Mouse (Mus musculus) midbrain, embryonic 11.5 days (tissue): ENCODE measurements at regions not wholly inside any gene's neighbourhood (a gene's known extent, or its start where the extent isn't known, plus 50 kb on each side); places are given as distances from the start of the nearest gene placed in this dataset.

Source experiments
- ATAC-seq: fragments of 200-750 bp; cut with Nextera tagmentation; 2 replicates; pipeline ENCODE4 v1.8.0; 2017; ENCODE audit warnings: moderate TSS enrichment, moderate library complexity; ENCODE audit not compliant: low FRiP score
- DNase-seq: peaks from one replicate; pipeline ENCODE4 v3.0.0; 2015; ENCODE audit warnings: low spot score; ENCODE audit errors: missing footprints
- H3K27ac ChIP-seq: fragments of 300-500 bp; sonication (generic); 2 replicates; pipeline ENCODE4 v1.5.1; 2014; ENCODE audit warnings: low read depth, low read length
- H3K27me3 ChIP-seq: fragments of 300-500 bp; sonication (generic); 2 replicates; pipeline ENCODE4 v1.6.1; 2014; ENCODE audit warnings: mild to moderate bottlenecking, low read length, moderate library complexity, mixed read lengths; ENCODE audit not compliant: control insufficient read depth, insufficient read depth
- H3K36me3 ChIP-seq: fragments of 300-500 bp; sonication (generic); 2 replicates; pipeline ENCODE4 v1.6.1; 2014; ENCODE audit warnings: mild to moderate bottlenecking, low read length, moderate library complexity, mixed read lengths; ENCODE audit not compliant: control insufficient read depth, insufficient read depth
- H3K4me1 ChIP-seq: fragments of 300-500 bp; sonication (generic); 2 replicates; pipeline ENCODE4 v1.6.1; 2014; ENCODE audit warnings: low read length; ENCODE audit not compliant: control insufficient read depth, insufficient read depth
- H3K4me2 ChIP-seq: fragments of 300-500 bp; sonication (generic); 2 replicates; pipeline ENCODE4 v1.6.1; 2014; ENCODE audit warnings: mild to moderate bottlenecking, moderate library complexity
- H3K4me3 ChIP-seq: fragments of 300-500 bp; sonication (generic); 2 replicates; pipeline ENCODE4 v1.5.1; 2014; ENCODE audit warnings: low read depth, low read length
- H3K9ac ChIP-seq: fragments of 300-500 bp; sonication (generic); 2 replicates; pipeline ENCODE4 v1.6.1; 2014; ENCODE audit warnings: low read length
- H3K9me3 ChIP-seq: fragments of 300-500 bp; sonication (generic); 2 replicates; pipeline ENCODE4 v1.6.1; 2016; ENCODE audit warnings: low read length; ENCODE audit not compliant: control insufficient read depth
- WGBS: fragments of 180-500 bp; shearing (Covaris S2); extraction: QIAGEN DNeasy Blood & Tissue Kit; methylation state at CpG from one replicate; pipeline ENCODE4 v1.1.7; 2014; 5-methylcytosine and 5-hydroxymethylcytosine counted together

DNA sequence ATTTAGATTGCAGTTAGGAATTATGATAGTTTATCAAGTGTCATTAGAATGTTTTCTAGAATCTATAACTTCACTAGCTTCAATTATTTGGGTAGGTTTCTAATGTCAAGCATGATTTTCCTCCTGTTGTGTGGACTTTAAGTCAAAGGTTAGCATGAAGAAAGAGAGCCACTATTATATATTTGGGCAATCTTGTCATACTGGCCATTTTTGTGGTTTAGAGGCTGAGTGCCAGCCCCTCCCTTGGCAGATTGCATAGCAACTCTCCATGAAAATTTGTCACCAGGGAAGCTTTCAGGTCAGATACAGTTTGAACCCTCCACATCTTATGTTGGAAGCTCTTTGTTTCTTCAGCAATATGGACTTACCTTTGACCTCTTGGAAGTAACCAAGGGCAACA lies 806.7 kb upstream of the Lrrc4c start:
- H3K36me3 ChIP-seq, result no peaks in the 10 kb centered on the region
- no peaks in the 10 kb centered on the region for H3K27me3 ChIP-seq
- no peaks in the 10 kb centered on the region for H3K4me1 ChIP-seq
- H3K4me2 ChIP-seq, result no peak overlapping the region
- no peak overlapping the region for H3K9ac ChIP-seq
- no peak overlapping the region for H3K27ac ChIP-seq
- DNase-seq (no peak), ATAC-seq (no peak)
- no peaks in the 10 kb centered on the region for H3K9me3 ChIP-seq
- H3K4me3 ChIP-seq, result no peak overlapping the region

DNA sequence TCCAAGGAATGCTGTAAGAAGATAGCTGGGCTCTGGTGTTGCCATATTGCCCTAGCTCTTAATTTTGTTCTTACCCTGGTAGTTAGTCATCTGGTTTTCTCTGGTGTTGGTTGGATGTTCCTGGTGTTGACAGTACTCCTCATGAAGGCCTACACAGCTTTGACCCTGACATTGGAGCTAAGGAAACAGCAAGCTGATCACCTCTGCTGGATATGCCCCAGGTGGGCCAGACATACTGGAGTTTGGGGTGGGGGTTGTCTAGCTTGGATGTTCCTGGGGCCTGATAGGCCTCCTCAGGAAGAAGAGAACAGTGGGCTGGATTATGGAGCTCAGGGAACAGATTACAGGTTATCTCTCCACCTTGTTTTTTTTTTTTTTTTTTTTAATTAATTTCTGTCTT lies 796.3 kb upstream of the Lrrc4c start:
- ATAC-seq (no peak), DNase-seq (no peak)
- Histone ChIP-seq H3K27ac (no peak overlapping the region), H3K36me3 (no peaks in the 10 kb centered on the region), H3K4me2 (no peak overlapping the region), H3K4me3 (no peak overlapping the region), H3K27me3 (no peaks in the 10 kb centered on the region), H3K9ac (no peak overlapping the region), H3K4me1 (no peaks in the 10 kb centered on the region), H3K9me3 (no peaks in the 10 kb centered on the region)

DNA sequence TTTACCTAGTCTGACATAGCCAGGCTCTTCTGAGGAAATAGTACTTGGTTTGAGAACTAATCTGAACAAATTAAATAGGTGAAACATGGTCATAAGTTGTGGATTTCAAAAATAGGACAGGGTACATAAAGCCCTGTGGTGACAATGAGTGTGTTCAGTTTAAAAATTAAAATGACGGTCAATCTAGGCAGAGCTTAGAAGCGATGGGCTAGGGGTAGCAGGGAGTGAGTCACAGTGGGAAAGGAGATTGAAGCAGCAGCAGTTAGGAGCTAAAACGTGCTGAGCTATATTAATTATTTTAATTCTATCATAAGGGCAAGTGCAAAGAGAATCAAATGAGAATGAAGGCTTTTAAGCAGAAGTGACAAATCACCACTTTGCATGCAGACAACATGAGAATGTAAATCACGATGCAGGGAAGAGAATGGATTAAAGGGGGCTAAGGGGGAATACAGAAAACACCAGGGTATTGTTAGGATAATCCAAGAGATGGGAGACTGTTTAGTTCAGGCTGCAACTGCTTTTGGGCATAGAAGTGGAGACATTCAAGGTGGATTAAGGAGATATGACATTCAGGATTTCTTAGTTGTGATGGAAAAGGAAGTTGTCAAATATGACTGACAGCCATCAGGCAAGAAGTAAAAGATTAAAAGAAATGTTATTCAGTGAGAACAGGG lies 793.2 kb upstream of the Lrrc4c start:
- peak; percentile 48; the same call in 1 of the 2 replicates for ATAC-seq
- no peaks in the 10 kb centered on the region for H3K27me3 ChIP-seq
- no peak overlapping the region for H3K4me2 ChIP-seq
- H3K36me3 ChIP-seq, result no peaks in the 10 kb centered on the region
- no peak for DNase-seq
- 42% methylated on average over 4 of the region's 4 CpGs for WGBS
- H3K4me3 ChIP-seq, result no peak overlapping the region
- no peak overlapping the region for H3K27ac ChIP-seq
- no peaks in the 10 kb centered on the region for H3K9me3 ChIP-seq
- H3K4me1 ChIP-seq, result no peaks in the 10 kb centered on the region
- H3K9ac ChIP-seq, result no peak overlapping the region

DNA sequence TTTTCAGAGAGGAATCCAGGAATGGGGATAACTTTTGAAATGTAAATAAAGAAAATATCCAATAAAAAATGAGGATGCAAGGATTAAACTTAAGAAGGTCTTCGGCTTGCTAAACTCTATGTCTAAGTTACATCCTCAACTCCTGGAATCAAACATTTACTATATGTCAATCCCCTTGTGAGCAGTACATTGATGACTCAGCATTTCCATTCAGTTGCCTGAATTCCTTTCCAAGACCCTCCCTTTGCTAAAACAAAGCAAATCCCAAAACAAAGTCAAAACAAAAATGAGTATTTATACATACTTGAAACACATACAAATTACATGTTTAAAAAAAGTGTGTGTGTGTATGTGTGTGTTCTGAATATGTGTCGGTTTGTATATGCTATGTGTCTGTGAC lies 753.9 kb upstream of the Lrrc4c start:
- ATAC-seq, result no peak
- no peaks in the 10 kb centered on the region for H3K27me3 ChIP-seq
- no peaks in the 10 kb centered on the region for H3K36me3 ChIP-seq
- H3K4me1 ChIP-seq, result no peaks in the 10 kb centered on the region
- H3K27ac ChIP-seq, result no peak overlapping the region
- H3K4me2 ChIP-seq, result no peak overlapping the region
- no peak overlapping the region for H3K4me3 ChIP-seq
- H3K9ac ChIP-seq, result no peak overlapping the region
- 91% methylated on average over 2 of the region's 2 CpGs for WGBS
- H3K9me3 ChIP-seq, result no peaks in the 10 kb centered on the region
- no peak for DNase-seq

DNA sequence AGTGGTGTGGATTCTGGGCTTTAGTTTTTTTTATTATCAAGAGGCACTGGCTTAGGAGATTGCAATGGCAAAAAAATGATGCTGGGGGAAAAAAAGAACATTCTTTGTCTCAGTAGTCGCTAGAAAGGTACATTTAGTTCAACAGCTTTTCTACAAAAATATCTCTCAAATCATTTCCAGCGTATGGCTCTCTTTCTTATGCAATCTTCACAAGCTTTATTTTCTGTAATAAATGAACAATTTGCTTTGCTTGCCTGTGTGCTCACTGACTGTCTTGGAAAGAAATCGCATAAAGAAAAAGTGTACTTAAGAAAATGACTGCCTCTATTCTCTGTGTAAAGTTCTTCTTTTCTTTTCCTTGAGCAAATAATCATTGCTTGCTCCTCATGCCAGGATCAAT lies 742.1 kb upstream of the Lrrc4c start:
- WGBS, result 85% methylated on average over 3 of the region's 3 CpGs
- no peaks in the 10 kb centered on the region for H3K36me3 ChIP-seq
- H3K4me1 ChIP-seq, result no peaks in the 10 kb centered on the region
- no peak overlapping the region for H3K4me3 ChIP-seq
- ATAC-seq, result no peak
- H3K4me2 ChIP-seq, result no peak overlapping the region
- H3K27me3 ChIP-seq, result no peaks in the 10 kb centered on the region
- no peaks in the 10 kb centered on the region for H3K9me3 ChIP-seq
- H3K27ac ChIP-seq, result no peak overlapping the region
- H3K9ac ChIP-seq, result no peak overlapping the region
- DNase-seq, result no peak

DNA sequence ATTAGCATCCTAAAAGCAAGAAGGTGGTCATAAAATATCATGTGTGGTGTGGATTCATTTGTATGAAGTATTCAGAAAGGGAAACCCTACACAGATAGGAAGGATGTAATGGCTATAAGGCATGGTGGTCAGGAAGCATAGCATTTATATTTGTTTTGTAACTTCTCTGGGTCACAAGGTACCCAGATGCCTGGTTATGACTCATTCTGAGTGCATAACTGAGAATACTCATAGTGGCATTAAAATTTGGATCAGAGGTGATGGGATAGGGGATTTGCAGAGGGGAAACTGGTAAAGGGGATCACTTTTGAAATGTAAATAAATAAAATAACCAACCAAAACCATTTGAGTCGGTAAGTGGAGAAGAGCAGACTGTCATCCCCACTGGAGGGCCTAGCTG lies 738.8 kb upstream of the Lrrc4c start:
- no peaks in the 10 kb centered on the region for H3K27me3 ChIP-seq
- no peak overlapping the region for H3K9ac ChIP-seq
- no peaks in the 10 kb centered on the region for H3K4me1 ChIP-seq
- no peaks in the 10 kb centered on the region for H3K36me3 ChIP-seq
- no peak overlapping the region for H3K27ac ChIP-seq
- no peak overlapping the region for H3K4me2 ChIP-seq
- H3K9me3 ChIP-seq, result no peaks in the 10 kb centered on the region
- DNase-seq (no peak), ATAC-seq (no peak)
- WGBS, result 78% methylated on average over 1 of the region's 1 CpGs
- no peak overlapping the region for H3K4me3 ChIP-seq

DNA sequence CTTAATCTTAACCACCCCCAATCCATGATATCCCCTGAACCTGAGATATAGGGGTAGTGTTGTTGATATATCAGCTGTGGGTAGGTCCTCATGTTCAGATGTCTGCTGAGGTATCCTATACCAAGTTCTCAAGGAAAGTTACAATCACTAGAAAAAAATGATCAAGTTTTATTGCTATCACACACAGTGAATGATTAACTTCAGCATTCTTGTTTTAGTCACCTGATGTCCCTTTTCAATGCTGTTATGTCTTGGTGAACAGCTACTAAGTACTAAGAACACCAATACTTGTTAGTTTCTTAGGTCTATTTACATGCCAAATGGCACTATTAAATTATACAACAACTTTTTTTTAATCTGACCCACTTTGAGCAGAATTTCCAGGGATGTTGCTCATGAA lies 732.0 kb upstream of the Lrrc4c start:
- Histone ChIP-seq H3K27me3 (no peaks in the 10 kb centered on the region), H3K9me3 (no peaks in the 10 kb centered on the region), H3K4me3 (no peak overlapping the region), H3K4me1 (no peaks in the 10 kb centered on the region), H3K36me3 (no peaks in the 10 kb centered on the region), H3K27ac (no peak overlapping the region), H3K9ac (no peak overlapping the region), H3K4me2 (no peak overlapping the region)
- ATAC-seq (no peak), DNase-seq (no peak)

DNA sequence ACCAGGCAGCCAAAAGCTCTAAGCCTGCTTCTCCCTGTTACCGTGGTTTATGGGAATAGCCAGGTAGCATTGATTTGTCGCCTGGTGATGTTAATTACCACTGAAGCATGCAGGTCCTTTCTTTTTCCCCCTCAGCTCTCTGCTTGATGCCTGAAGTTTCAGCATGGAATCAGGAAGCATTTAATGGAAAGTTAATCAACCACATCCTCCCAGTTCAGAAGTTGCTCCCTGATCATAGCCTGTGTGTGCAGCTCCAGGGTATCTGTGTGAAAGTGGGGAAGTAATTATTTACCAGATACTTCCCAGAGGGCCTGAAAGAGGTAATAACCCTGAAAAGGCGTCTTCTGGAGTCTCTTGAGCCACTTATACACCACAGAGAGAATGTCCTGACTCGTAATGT lies 730.9 kb upstream of the Lrrc4c start:
- WGBS, result 12% methylated on average over 4 of the region's 4 CpGs
- DNase-seq (no peak), ATAC-seq (no peak)

DNA sequence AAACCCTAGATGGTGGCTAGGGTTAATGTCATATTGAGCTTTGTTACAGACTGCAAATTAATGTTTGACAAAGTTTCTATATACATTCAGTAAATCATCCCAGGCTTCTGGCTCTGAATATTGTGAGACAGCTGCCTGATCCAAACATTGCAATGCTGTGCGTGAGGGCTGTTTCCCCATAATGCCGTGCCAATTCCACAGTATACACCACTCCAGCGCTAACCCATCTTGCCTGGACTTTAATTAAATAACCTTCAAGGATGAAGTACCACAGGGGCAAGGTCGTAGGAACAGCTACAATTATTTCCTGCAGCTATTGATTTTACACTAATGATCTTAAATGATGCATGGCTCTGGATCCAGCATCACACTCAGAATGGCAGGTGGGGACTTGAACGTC lies 704.6 kb upstream of the Lrrc4c start:
- peak; percentile 70; the same call in 1 of the 2 replicates for ATAC-seq
- no peaks in the 10 kb centered on the region for H3K4me1 ChIP-seq
- no peak overlapping the region for H3K27ac ChIP-seq
- no peaks in the 10 kb centered on the region for H3K9me3 ChIP-seq
- H3K27me3 ChIP-seq, result no peaks in the 10 kb centered on the region
- no peak overlapping the region for H3K4me3 ChIP-seq
- H3K9ac ChIP-seq, result no peak overlapping the region
- WGBS, result 77% methylated on average over 5 of the region's 5 CpGs
- H3K36me3 ChIP-seq, result no peaks in the 10 kb centered on the region
- H3K4me2 ChIP-seq, result no peak overlapping the region
- no peak for DNase-seq

More for the DNA sequence above, 730.9 kb upstream of the Lrrc4c start:
- Histone ChIP-seq H3K9ac (no peak overlapping the region), H3K4me2 (no peak overlapping the region), H3K27ac (no peak overlapping the region), H3K4me1 (no peaks in the 10 kb centered on the region), H3K9me3 (no peaks in the 10 kb centered on the region), H3K4me3 (no peak overlapping the region), H3K36me3 (no peaks in the 10 kb centered on the region), H3K27me3 (no peaks in the 10 kb centered on the region)

DNA sequence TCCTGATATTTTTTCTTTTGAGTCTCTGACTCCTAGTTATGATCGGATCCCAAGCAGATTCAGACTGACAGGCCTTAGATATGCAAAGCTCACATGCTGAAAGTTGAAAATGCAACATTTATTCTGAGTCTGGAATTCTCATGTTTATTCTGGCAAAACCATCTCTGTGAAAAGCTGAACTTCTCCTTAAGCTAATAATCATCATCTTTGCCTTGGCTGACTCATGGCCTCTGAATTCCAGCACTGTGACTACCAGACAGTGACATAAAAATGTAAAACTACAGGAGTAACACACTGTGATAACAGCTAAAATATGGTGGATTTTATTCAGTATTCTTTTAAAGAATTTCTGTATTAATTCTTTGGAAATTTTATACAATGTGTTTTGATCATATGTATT lies 680.4 kb upstream of the Lrrc4c start:
- WGBS, result 88% methylated on average over 1 of the region's 1 CpGs

More for the DNA sequence above, 680.4 kb upstream of the Lrrc4c start:
- ATAC-seq, result no peak
- Histone ChIP-seq H3K9me3 (no peaks in the 10 kb centered on the region), H3K4me2 (no peak overlapping the region), H3K27me3 (no peaks in the 10 kb centered on the region), H3K4me1 (no peaks in the 10 kb centered on the region), H3K36me3 (no peaks in the 10 kb centered on the region), H3K27ac (no peak overlapping the region), H3K9ac (no peak overlapping the region), H3K4me3 (no peak overlapping the region)
- DNase-seq, result no peak
